Mouse (Mus musculus): ENCODE measurements around the gene Ggct. TPM values are rescaled to one million over a fixed set of nuclear protein-coding genes. Genes with fewer than 3 reads are reported as not detected.

Gene Ggct
- polyA plus RNA-seq, 1 experiment from 2014 or later, result 9.2 TPM

GRCm38 (mm10) chr6:55036731-55037130 is 44.0 kb upstream of the Ggct start:
- DNase-seq (no peak), ATAC-seq (no peak)
- Histone ChIP-seq H3K9ac (replicated peaks) (no peak overlapping the region), H3K27ac (ENCODE audit: low read depth) (no peak overlapping the region), H3K4me1 (ENCODE audit: insufficient read depth) (peaks cover 5% of the 10 kb centered on the region; the same call in 1 of the 2 replicates), H3K9me3 (ENCODE audit: low read length) (no peaks in the 10 kb centered on the region), H3K27me3 (ENCODE audit: insufficient read depth, low read length) (no peaks in the 10 kb centered on the region), H3K4me2 (ENCODE audit: low read depth, low read length) (peak overlapping the region; percentile 80; the same call in 1 of the 2 replicates), H3K36me3 (replicated peaks; ENCODE audit: insufficient read depth, low read length) (no peaks in the 10 kb centered on the region), H3K4me3 (ENCODE audit: low read depth, low read length) (no peak overlapping the region)
- TF ChIP-seq CTCF (IDR thresholded peaks at IDR 0.05; ENCODE audit: low read depth), result no peak
- WGBS (ENCODE audit: insufficient replicate concordance), result 90% methylated on average over 4 of the region's 4 CpGs

- Histone ChIP-seq H3K9ac (replicated peaks) (no peak overlapping the region), H3K36me3 (replicated peaks; ENCODE audit: insufficient read depth, low read length) (no peaks in the 10 kb centered on the region), H3K27me3 (ENCODE audit: insufficient read depth, low read length) (no peaks in the 10 kb centered on the region), H3K9me3 (ENCODE audit: low read length) (no peaks in the 10 kb centered on the region), H3K27ac (ENCODE audit: low read depth) (no peak overlapping the region), H3K4me2 (ENCODE audit: low read depth, low read length) (no peak overlapping the region), H3K4me1 (ENCODE audit: insufficient read depth) (no peaks in the 10 kb centered on the region), H3K4me3 (ENCODE audit: low read depth, low read length) (no peak overlapping the region)
- no peak for TF ChIP-seq CTCF (IDR thresholded peaks at IDR 0.05; ENCODE audit: low read depth)
- no peak for TF ChIP-seq EP300 (IDR thresholded peaks at IDR 0.05; ENCODE audit: low read depth)
- ATAC-seq (0 out of 2 replicates have a peak, but pooled peaks have one; percentile 35), DNase-seq (no peak)
- 80% methylated on average over 2 of the region's 2 CpGs for WGBS (ENCODE audit: insufficient replicate concordance)
Measured at GRCm38 (mm10) chr6:55027642-55028041, 34.9 kb upstream of the Ggct start.

- Histone ChIP-seq H3K9ac (replicated peaks) (no peak overlapping the region), H3K27ac (ENCODE audit: low read depth) (no peak overlapping the region), H3K36me3 (replicated peaks; ENCODE audit: insufficient read depth, low read length) (no peaks in the 10 kb centered on the region), H3K27me3 (ENCODE audit: insufficient read depth, low read length) (no peaks in the 10 kb centered on the region), H3K9me3 (ENCODE audit: low read length) (no peaks in the 10 kb centered on the region), H3K4me3 (ENCODE audit: low read depth, low read length) (no peak overlapping the region), H3K4me1 (ENCODE audit: insufficient read depth) (no peaks in the 10 kb centered on the region), H3K4me2 (ENCODE audit: low read depth, low read length) (no peak overlapping the region)
- 82% methylated on average over 7 of the region's 7 CpGs for WGBS (ENCODE audit: insufficient replicate concordance)
- no peak for TF ChIP-seq EP300 (IDR thresholded peaks at IDR 0.05; ENCODE audit: low read depth)
- TF ChIP-seq CTCF (IDR thresholded peaks at IDR 0.05; ENCODE audit: low read depth), result no peak
- no peak for ATAC-seq
- no peak for DNase-seq
Measured at GRCm38 (mm10) chr6:55021806-55022205, 29.1 kb upstream of the Ggct start.

- Histone ChIP-seq H3K9ac (replicated peaks) (no peak overlapping the region), H3K27ac (ENCODE audit: low read depth) (no peak overlapping the region), H3K4me3 (ENCODE audit: low read depth, low read length) (no peak overlapping the region), H3K4me2 (ENCODE audit: low read depth, low read length) (no peak overlapping the region), H3K27me3 (ENCODE audit: insufficient read depth, low read length) (no peaks in the 10 kb centered on the region), H3K4me1 (ENCODE audit: insufficient read depth) (no peaks in the 10 kb centered on the region), H3K36me3 (replicated peaks; ENCODE audit: insufficient read depth, low read length) (no peaks in the 10 kb centered on the region), H3K9me3 (ENCODE audit: low read length) (no peaks in the 10 kb centered on the region)
- 66% methylated on average over 2 of the region's 2 CpGs for WGBS (ENCODE audit: insufficient replicate concordance)
- TF ChIP-seq CTCF (IDR thresholded peaks at IDR 0.05; ENCODE audit: low read depth), result no peak
- TF ChIP-seq EP300 (IDR thresholded peaks at IDR 0.05; ENCODE audit: low read depth), result no peak
- ATAC-seq (no peak), DNase-seq (no peak)
Measured at GRCm38 (mm10) chr6:55018417-55018816, 25.7 kb upstream of the Ggct start.

- no peaks in the 10 kb centered on the region for H3K9me3 ChIP-seq (ENCODE audit: low read length)
- peak; percentile 56; the same call in 1 of the 2 replicates for ATAC-seq
- 22% methylated on average over 15 of the region's 15 CpGs for WGBS (ENCODE audit: insufficient replicate concordance)
- H3K4me3 ChIP-seq (ENCODE audit: low read depth, low read length), result no peak overlapping the region
- TF ChIP-seq CTCF (IDR thresholded peaks at IDR 0.05; ENCODE audit: low read depth), result peak; percentile 95
- TF ChIP-seq EP300 (IDR thresholded peaks at IDR 0.05; ENCODE audit: low read depth), result no peak
- H3K36me3 ChIP-seq (replicated peaks; ENCODE audit: insufficient read depth, low read length), result no peaks in the 10 kb centered on the region
- H3K9ac ChIP-seq (replicated peaks), result no peak overlapping the region
- peak; percentile 66 for DNase-seq
- H3K4me1 ChIP-seq (ENCODE audit: insufficient read depth), result no peaks in the 10 kb centered on the region
- peak overlapping the region; percentile 16 for H3K4me2 ChIP-seq (ENCODE audit: low read depth, low read length)
- H3K27me3 ChIP-seq (ENCODE audit: insufficient read depth, low read length), result no peaks in the 10 kb centered on the region
- H3K27ac ChIP-seq (ENCODE audit: low read depth), result no peak overlapping the region
Measured at GRCm38 (mm10) chr6:55016710-55017583, 24.2 kb upstream of the Ggct start.

GRCm38 (mm10) chr6:55016236-55016635 is 23.5 kb upstream of the Ggct start:
- Histone ChIP-seq H3K9ac (replicated peaks) (no peak overlapping the region), H3K4me1 (ENCODE audit: insufficient read depth) (no peaks in the 10 kb centered on the region), H3K36me3 (replicated peaks; ENCODE audit: insufficient read depth, low read length) (no peaks in the 10 kb centered on the region), H3K4me3 (ENCODE audit: low read depth, low read length) (no peak overlapping the region), H3K9me3 (ENCODE audit: low read length) (no peaks in the 10 kb centered on the region), H3K27ac (ENCODE audit: low read depth) (no peak overlapping the region), H3K27me3 (ENCODE audit: insufficient read depth, low read length) (no peaks in the 10 kb centered on the region), H3K4me2 (ENCODE audit: low read depth, low read length) (no peak overlapping the region)
- 11% methylated on average over 5 of the region's 5 CpGs for WGBS (ENCODE audit: insufficient replicate concordance)
- peak; percentile 52 for DNase-seq
- peak; percentile 56 for ATAC-seq
- TF ChIP-seq EP300 (IDR thresholded peaks at IDR 0.05; ENCODE audit: low read depth) (no peak), CTCF (IDR thresholded peaks at IDR 0.05; ENCODE audit: low read depth) (peak; percentile 73)
